Comparison of ENCODE assay signal across 14 mouse cellular contexts in the genomic region with DNA sequence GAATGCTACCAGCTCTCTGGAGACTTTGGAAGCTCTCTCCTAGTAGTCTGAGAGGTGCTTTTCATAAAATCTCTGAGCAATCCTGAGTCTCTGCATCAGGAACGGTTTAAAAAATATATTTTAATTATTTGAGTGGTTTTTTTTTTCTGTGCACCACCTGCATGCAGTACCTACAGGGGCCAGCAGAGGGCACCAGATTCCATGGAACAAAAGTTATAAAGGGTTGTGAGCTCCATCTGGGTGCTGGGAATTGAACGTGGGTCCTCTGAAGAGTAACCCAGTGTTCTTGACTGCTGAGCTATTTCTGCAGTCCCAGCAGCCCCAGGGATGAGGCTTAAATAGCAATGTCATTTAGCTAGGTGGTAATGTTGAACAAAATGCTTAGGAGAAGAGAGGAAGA.
DNase-seq lines count a peak whose midpoint lies in the region; ATAC-seq and TF ChIP-seq lines count a peak whose summit lies in the region.
"Had no signal": no experiment of that assay in that cellular context is flagged by ENCODE, and none has a peak within 500 bp of the region (broad histone marks: within the 10 kb centered on the region; RNA-seq: fewer than 3 reads in every experiment).

No protein-coding gene starts in this region.

- TF ChIP-seq CTCF in forebrain, postnatal 0 days (IDR thresholded peaks at IDR 0.05; ENCODE audit: low read depth): peak; percentile 41
- TF ChIP-seq CTCF in liver, postnatal 0 days (IDR thresholded peaks at IDR 0.05; ENCODE audit: low read depth): peak; percentile 67
- peak; percentile 20 for TF ChIP-seq CTCF in ES-Bruce4 (IDR thresholded peaks at IDR 0.05; ENCODE audit: low read depth, low read length)

- no peak for ATAC-seq in forebrain, postnatal 0 days
- ATAC-seq in liver, postnatal 0 days: no peak
- ATAC-seq: forebrain, embryonic 13.5 days; hindbrain, embryonic 16.5 days had no signal

- H3K4me3 ChIP-seq in forebrain, postnatal 0 days (ENCODE audit: low read depth, low read length): no peak overlapping the region
- no peak overlapping the region for H3K4me3 ChIP-seq in forebrain, embryonic 10.5 days
- H3K4me3 ChIP-seq in liver, postnatal 0 days (ENCODE audit: low read depth, low read length): no peak overlapping the region
- H3K4me3 ChIP-seq in ES-Bruce4 (ENCODE audit: low read depth, low read length): no peak overlapping the region
- H3K4me3 ChIP-seq: forebrain, embryonic 13.5 days; limb, embryonic 12.5 days; megakaryocyte, embryonic 14.5 days; neural tube, embryonic 13.5 days had no signal

- no peaks in the 10 kb centered on the region for H3K36me3 ChIP-seq in forebrain, postnatal 0 days (ENCODE audit: insufficient read depth)
- H3K36me3 ChIP-seq in forebrain, embryonic 10.5 days (replicated peaks): 0 out of 2 replicates have a peak, but pooled peaks cover 2% of the 10 kb centered on the region
- H3K36me3 ChIP-seq in liver, postnatal 0 days (replicated peaks; ENCODE audit: insufficient read depth, low read length): no peaks in the 10 kb centered on the region
- H3K36me3 ChIP-seq in ES-Bruce4 (ENCODE audit: control insufficient read depth, insufficient read depth, low read length, poor library complexity, severe bottlenecking): no peaks in the 10 kb centered on the region
- H3K36me3 ChIP-seq: limb, embryonic 12.5 days had no signal

- WGBS in forebrain, postnatal 0 days: 88% methylated on average over 2 of the region's 2 CpGs
- WGBS in forebrain, embryonic 10.5 days: 81% methylated on average over 2 of the region's 2 CpGs
- 75% methylated on average over 2 of the region's 2 CpGs for WGBS in liver, postnatal 0 days (ENCODE audit: insufficient replicate concordance)

- no peak for TF ChIP-seq EP300 in liver, postnatal 0 days (IDR thresholded peaks at IDR 0.05; ENCODE audit: low read depth)
- no peak for TF ChIP-seq EP300 in ES-Bruce4 (IDR thresholded peaks at IDR 0.05; ENCODE audit: insufficient read depth, low read depth, low read length)

- TF ChIP-seq POLR2A in ES-Bruce4 (IDR thresholded peaks at IDR 0.05; ENCODE audit: insufficient read depth, low read length): no peak

- no peaks in the 10 kb centered on the region for H3K4me1 ChIP-seq in forebrain, postnatal 0 days (ENCODE audit: insufficient read depth)
- peaks cover 22% of the 10 kb centered on the region for H3K4me1 ChIP-seq in forebrain, embryonic 10.5 days
- no peaks in the 10 kb centered on the region for H3K4me1 ChIP-seq in liver, postnatal 0 days (ENCODE audit: insufficient read depth)
- H3K4me1 ChIP-seq in ES-Bruce4 (ENCODE audit: control insufficient read depth, insufficient read depth, low read length): no peaks in the 10 kb centered on the region
- H3K4me1 ChIP-seq: megakaryocyte, embryonic 14.5 days had no signal

- no peaks in the 10 kb centered on the region for H3K9me3 ChIP-seq in forebrain, postnatal 0 days (ENCODE audit: low read length)
- peaks cover 28% of the 10 kb centered on the region for H3K9me3 ChIP-seq in forebrain, embryonic 10.5 days
- H3K9me3 ChIP-seq in liver, postnatal 0 days (ENCODE audit: low read length): peaks cover 14% of the 10 kb centered on the region
- peaks cover 3% of the 10 kb centered on the region; the same call in 1 of the 2 replicates for H3K9me3 ChIP-seq in ES-Bruce4 (replicated peaks; ENCODE audit: control insufficient read depth, insufficient read depth, low read length, poor library complexity, severe bottlenecking)

- no peak overlapping the region for H3K27ac ChIP-seq in forebrain, postnatal 0 days (ENCODE audit: low read depth, low read length)
- H3K27ac ChIP-seq in forebrain, embryonic 10.5 days: no peak overlapping the region
- no peak overlapping the region for H3K27ac ChIP-seq in liver, postnatal 0 days (ENCODE audit: low read depth)
- no peak overlapping the region for H3K27ac ChIP-seq in ES-Bruce4 (ENCODE audit: insufficient read depth, low read length)
- H3K27ac ChIP-seq: forebrain, embryonic 13.5 days; limb, embryonic 12.5 days; neural tube, embryonic 13.5 days had no signal

- no peak overlapping the region for H3K4me2 ChIP-seq in forebrain, postnatal 0 days (ENCODE audit: low read depth)
- no peak overlapping the region for H3K4me2 ChIP-seq in liver, postnatal 0 days (ENCODE audit: low read depth, low read length)
- H3K4me2 ChIP-seq: forebrain, embryonic 13.5 days; limb, embryonic 12.5 days; neural tube, embryonic 13.5 days had no signal

- H3K9ac ChIP-seq in forebrain, postnatal 0 days: no peak overlapping the region
- no peak overlapping the region for H3K9ac ChIP-seq in liver, postnatal 0 days (replicated peaks)
- no peak overlapping the region for H3K9ac ChIP-seq in ES-Bruce4 (ENCODE audit: low read depth, poor library complexity, severe bottlenecking)
- H3K9ac ChIP-seq: forebrain, embryonic 13.5 days; limb, embryonic 12.5 days; neural tube, embryonic 13.5 days had no signal

- no peaks in the 10 kb centered on the region for H3K27me3 ChIP-seq in forebrain, postnatal 0 days (ENCODE audit: insufficient read depth, low read length)
- H3K27me3 ChIP-seq in forebrain, embryonic 10.5 days (ENCODE audit: poor library complexity, severe bottlenecking): no peaks in the 10 kb centered on the region
- no peaks in the 10 kb centered on the region for H3K27me3 ChIP-seq in liver, postnatal 0 days (ENCODE audit: insufficient read depth, low read length)
- H3K27me3 ChIP-seq in ES-Bruce4 (ENCODE audit: control insufficient read depth, insufficient read depth, low read length, poor library complexity, severe bottlenecking): no peaks in the 10 kb centered on the region
- H3K27me3 ChIP-seq: forebrain, embryonic 13.5 days; limb, embryonic 12.5 days; megakaryocyte, embryonic 14.5 days; neural tube, embryonic 13.5 days had no signal

- DNase-seq in forebrain, postnatal 0 days: no peak
- DNase-seq in forebrain, embryonic 10.5 days (ENCODE audit: extremely low spot score, low spot score): no peak
- DNase-seq in liver, postnatal 0 days: peak; percentile 26
- DNase-seq in liver: no peak
- peak; percentile 35 for DNase-seq in naive thymus-derived CD4-positive, alpha-beta T cell, adult 2 months (ENCODE audit: low read depth)
- no peak for DNase-seq in cerebellum, adult 9-11 months
- no peak for DNase-seq in right cerebral cortex, postnatal 10 days (ENCODE audit: low spot score in 2 of 2)
- DNase-seq: right cerebral cortex, postnatal 25 days had no signal

Comparison
In these comparisons a context has a peak if more than half of its experiments do, and no peak if none do; other contexts are left out.
1. DNase-seq: peak in liver, postnatal 0 days (single experiment) and naive thymus-derived CD4-positive, alpha-beta T cell, adult 2 months (single experiment); none in forebrain, postnatal 0 days (single experiment), forebrain, embryonic 10.5 days (single experiment), liver (single experiment), cerebellum, adult 9-11 months (single experiment) and right cerebral cortex, postnatal 10 days (0 of 2).
2. Peak in every context shown above with its lines, with median percentiles within 50 percentile points of each other: CTCF ChIP-seq.